Mouse (Mus musculus): ENCODE measurements at regions not wholly inside any gene's neighbourhood (a gene's known extent, or its start where the extent isn't known, plus 50 kb on each side); places are given as distances from the start of the nearest gene placed in this dataset.

DNA sequence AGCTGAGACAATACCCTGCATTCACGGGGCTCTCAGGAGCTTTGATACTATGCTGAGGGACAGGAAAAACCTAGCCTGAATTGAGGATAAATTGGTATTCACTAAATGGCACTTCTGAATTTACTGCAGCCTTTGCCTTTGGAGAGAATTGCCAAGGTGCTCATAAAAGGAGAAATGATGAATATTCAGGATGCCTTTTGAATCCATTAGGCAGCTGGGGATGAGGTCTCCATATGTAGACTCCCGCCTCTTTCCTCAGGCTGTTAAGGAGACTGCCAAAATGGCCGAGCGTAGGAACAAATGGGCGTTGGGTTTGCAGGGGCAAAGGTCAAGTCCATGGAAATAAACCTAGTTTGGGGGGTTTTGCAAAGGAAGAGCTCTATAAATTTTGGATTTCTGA lies 123.5 kb downstream of the Hlx start:
- ATAC-seq (replicated peaks; ENCODE audit: low FRiP score, poor library complexity, severe bottlenecking), result no peak

- ATAC-seq (replicated peaks; ENCODE audit: low FRiP score, poor library complexity, severe bottlenecking), result no peak
These were observed 124.1 kb downstream of the Hlx start for GRCm38 (mm10) chr1:184608338-184608737.

- ATAC-seq (replicated peaks; ENCODE audit: low FRiP score, poor library complexity, severe bottlenecking), result no peak
These were observed 125.9 kb downstream of the Hlx start for GRCm38 (mm10) chr1:184606541-184606940.

DNA sequence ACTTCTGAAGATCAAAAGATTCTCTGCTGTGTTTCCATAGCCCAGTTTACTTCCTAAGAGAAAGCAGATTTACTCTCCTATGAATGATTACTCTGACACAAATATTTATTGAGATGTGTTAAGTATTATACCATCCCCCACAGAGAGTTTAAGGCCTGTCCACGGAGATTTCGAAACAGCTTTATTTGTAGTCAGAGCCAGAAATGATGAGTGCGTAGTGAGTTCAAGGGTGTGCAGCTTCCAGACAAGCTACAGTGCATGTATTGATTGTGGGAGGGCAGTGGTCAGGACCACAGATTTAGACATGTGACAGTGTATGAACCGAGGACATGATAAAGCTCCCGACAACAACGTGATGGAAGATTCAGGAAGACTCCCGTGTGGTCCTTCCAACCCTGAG lies 126.8 kb downstream of the Hlx start:
- no peak for ATAC-seq (replicated peaks; ENCODE audit: low FRiP score, poor library complexity, severe bottlenecking)

- ATAC-seq (replicated peaks; ENCODE audit: low FRiP score, poor library complexity, severe bottlenecking), result no peak
These were observed 129.3 kb downstream of the Hlx start for GRCm38 (mm10) chr1:184603136-184603535.

DNA sequence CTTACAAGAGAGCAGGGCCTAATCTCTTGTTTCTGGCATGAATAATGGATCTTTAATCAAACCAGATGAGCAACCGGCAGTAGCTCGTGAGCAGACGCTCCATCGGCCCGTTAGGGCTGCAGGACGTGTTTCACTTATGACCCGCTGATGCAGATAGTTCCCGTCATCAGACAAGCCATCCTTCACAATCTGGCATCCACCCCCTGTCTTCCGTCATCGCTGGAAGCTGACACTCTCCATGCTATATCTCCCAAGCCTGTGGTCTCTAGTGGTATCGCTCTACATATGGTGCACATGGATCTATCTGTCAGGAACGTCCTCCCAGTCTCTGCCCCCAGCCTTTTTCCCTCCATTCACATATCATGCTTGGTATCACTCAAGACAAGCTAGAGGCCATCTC lies 137.0 kb downstream of the Hlx start:
- no peak for ATAC-seq (replicated peaks; ENCODE audit: low FRiP score, poor library complexity, severe bottlenecking)

DNA sequence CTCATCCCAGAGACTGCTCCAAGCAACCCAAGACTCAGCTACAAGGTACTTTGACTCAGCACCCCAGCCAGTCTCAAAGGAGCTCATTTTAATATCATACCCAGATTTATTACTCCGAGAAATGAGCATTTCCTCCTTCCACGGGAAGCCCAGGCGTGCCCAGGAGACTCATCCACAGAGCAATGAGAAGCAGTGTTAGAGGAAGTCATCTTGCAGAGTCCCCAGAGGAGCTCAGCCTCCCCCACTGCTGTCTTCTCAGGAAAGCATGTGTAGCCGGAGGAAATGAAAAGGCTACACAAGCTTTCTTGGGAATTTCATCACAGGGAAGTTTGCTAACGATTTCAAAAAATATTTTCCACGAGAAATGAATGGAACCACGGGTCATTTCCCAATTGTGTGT lies 141.8 kb downstream of the Hlx start:
- no peak for ATAC-seq (replicated peaks; ENCODE audit: low FRiP score, poor library complexity, severe bottlenecking)

GRCm38 (mm10) chr1:184589277-184589676 lies 143.1 kb downstream of the Hlx start:
- no peak for ATAC-seq (replicated peaks; ENCODE audit: low FRiP score, poor library complexity, severe bottlenecking)

DNA sequence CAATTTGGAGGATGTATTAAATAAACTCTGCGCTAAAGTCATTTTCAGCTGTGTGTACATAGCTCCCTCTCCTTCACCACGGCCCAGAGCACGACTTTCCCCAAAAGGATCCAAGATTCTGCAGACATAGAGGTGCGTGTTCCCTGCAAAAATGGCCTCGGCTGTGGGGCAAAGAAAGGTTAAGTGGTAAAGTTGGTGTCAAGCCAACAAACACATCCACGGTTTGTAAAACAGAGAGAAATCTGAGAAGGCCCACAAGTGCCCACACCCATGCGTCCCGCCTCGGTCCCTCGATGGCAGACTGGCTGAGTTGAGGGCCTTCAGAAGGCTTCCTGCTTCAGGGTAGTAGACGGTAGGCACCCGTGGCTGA lies 147.9 kb downstream of the Hlx start:
- ATAC-seq (replicated peaks; ENCODE audit: low FRiP score, poor library complexity, severe bottlenecking), result no peak

DNA sequence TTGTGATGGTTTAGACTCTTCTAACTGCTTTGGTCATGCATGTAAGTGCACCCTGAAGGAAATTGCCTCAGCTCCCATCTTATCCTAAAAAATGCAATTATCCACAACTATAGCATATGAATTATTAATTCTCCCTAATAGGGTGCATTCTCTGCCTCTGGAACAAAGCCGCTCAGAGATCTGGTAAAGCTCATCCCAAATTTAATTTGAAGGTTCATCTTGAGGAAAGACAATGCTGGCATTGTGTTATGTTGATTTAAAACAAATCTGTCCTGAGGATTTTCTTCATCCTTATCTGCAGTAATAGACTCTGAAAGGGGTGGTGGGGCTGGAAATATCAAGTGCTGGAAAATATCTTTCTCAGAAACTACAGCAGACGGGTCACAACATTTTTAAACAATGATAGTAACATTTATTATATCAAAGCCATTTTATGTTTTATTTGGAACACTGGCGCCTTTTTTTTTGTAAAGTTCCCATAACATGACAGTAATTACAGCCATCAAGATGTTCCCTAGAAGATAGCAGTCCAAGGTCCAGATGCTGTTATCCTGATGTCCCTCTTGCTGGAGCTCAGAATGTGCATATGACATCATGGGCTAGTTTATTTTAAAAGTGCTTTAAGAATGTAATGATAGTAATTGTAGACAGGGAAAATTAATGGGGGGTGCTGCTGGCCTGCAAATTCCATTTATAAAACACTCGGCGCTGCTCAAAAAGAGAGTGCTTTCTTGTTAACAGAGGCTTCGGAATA lies 148.5 kb downstream of the Hlx start:
- ATAC-seq (replicated peaks; ENCODE audit: low FRiP score, poor library complexity, severe bottlenecking), result no peak

DNA sequence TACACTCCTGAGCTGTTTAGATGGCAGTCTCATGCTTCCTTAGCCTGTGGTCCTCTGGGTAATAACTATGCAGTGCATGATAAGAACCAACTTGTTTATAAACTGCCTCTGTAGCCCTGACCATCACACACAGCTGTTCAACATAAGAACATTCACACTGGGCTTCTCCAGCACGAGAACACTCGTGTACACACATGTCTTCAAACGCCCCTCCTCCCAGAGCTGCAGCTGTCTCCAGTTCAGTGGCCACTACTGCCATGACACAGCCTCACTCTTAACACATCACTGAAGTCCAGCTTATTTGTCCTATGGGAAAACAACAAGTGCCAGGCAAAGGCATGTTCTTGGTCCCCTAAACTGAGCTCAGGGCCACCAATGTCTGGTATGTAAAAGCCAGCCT lies 152.9 kb downstream of the Hlx start:
- no peak for ATAC-seq (replicated peaks; ENCODE audit: low FRiP score, poor library complexity, severe bottlenecking)

DNA sequence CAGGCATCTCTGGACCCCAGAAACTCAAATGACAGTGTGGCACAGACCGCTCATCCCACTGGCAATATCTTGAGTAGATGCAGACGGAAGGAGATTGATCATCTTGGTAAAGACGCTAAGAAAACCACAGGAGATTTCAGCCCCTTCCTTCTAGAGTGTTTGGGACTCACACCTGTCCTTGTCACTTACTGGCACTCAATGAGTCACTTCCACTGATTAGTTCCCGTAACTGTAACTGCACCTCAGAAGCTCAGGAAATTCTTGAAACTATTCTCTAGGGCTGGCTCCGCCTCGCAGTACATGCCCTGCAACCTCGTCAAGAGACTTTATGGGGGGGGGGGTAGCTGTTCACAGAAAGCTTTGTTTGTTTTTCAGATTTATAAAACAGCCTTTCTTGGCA lies 155.9 kb downstream of the Hlx start:
- no peak for ATAC-seq (replicated peaks; ENCODE audit: low FRiP score, poor library complexity, severe bottlenecking)

- ATAC-seq (replicated peaks; ENCODE audit: low FRiP score, poor library complexity, severe bottlenecking), result no peak
These were observed 159.1 kb downstream of the Hlx start for GRCm38 (mm10) chr1:184573325-184573724.

DNA sequence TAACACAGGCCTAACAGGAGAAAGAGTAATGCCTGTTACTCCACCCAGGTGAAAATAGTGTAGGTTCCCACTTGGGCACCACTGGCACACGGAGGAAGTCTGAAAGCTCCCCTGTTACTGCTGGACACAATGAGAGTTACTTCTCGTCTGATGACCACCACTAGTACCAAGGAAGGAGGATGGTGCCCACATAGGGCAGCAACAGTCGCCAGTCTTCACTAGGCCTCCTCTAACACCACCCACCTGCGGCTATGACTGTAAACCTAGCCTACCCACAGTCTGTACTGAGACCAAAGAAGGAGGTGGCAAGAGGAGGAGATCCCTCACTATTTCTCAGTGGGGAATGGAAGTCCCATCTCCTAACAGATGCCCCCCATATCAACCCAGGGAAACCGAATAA lies 161.7 kb downstream of the Hlx start:
- ATAC-seq (replicated peaks; ENCODE audit: low FRiP score, poor library complexity, severe bottlenecking), result no peak

DNA sequence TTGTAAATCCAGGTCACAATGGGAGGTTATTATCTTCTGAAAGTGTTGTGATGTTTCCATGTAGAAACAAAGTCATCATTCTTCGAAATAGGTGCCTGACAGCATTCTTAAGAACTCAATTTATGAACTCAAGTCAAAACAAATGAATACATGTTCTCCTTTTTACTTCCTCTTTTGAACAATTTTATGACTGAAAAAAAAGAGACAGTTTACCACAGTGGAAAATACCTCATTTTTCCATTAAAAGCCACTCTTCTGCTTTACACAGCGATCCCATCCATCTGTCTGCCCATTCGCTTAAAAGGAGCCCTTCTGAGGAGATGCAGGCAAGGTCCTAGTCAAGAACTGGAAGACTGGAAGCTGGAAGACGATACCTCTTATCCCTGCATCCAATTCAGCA lies 169.5 kb downstream of the Hlx start:
- no peak for ATAC-seq (replicated peaks; ENCODE audit: low FRiP score, poor library complexity, severe bottlenecking)

DNA sequence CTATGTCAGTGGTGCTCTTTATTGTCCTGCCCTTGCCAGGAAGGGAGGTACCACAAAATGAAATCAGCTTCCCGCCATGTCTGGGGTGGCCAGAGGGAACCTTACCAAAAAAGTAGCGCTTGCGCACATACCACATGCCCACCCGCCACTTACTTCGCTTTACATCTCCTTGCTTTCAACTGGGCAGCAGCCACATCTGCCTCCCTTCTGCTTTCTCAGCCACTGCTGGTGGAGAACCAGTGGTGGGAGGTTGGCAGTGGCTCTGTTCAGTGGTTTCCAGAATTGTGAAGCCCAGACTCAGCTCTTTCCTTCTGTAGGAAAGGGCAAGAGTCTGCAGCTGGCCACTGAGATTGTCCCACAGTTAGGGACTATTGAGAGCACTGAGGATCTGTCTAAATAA lies 170.2 kb downstream of the Hlx start:
- no peak for ATAC-seq (replicated peaks; ENCODE audit: low FRiP score, poor library complexity, severe bottlenecking)

DNA sequence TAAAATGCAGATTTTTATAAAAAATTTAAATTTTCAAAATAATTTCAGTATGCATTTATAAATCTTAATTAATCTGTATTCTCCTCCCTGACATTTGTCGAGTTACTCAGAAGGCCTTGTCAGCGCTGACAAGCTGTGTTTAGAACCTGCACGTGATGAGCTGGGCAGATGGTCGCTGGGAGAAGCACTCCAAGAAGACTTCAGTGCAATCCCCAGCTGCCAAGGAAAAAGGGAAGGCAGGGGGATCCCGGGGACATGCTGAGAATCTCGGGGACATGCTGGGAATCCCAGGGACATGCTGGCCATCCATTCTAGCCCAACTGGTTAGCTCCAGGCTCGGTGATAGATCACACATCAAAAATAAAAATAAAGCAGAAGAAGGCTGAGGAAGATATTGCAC lies 172.9 kb downstream of the Hlx start:
- no peak for ATAC-seq (replicated peaks; ENCODE audit: low FRiP score, poor library complexity, severe bottlenecking)

- ATAC-seq (replicated peaks; ENCODE audit: low FRiP score, poor library complexity, severe bottlenecking), result no peak
These were observed 178.6 kb downstream of the Hlx start for GRCm38 (mm10) chr1:184553791-184554190.

DNA sequence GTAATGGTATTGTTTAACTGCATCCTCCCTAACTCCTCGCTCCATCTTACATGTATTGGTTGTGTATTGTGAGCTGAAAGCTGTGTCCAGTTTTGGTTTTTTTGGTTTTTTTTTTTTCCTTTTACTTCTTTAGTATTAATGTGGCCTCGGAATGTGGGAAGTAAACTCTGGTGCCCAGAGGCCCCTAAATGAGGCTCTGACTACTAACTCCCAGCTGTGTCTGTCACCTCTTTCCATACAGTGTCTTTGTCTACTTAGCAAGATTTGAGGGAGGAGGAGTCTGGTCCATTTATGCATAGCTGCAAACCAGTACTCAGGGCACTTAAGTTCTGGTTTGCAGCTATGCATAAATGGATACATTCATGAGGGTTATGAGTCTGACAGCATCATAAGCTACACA lies 181.9 kb downstream of the Hlx start:
- ATAC-seq (replicated peaks; ENCODE audit: low FRiP score, poor library complexity, severe bottlenecking), result no peak

GRCm38 (mm10) chr1:184547650-184548235 lies 184.7 kb downstream of the Hlx start:
- ATAC-seq (replicated peaks; ENCODE audit: low FRiP score, poor library complexity, severe bottlenecking), result no peak

GRCm38 (mm10) chr1:184546140-184546661 lies 186.2 kb downstream of the Hlx start:
- no peak for ATAC-seq (replicated peaks; ENCODE audit: low FRiP score, poor library complexity, severe bottlenecking)

DNA sequence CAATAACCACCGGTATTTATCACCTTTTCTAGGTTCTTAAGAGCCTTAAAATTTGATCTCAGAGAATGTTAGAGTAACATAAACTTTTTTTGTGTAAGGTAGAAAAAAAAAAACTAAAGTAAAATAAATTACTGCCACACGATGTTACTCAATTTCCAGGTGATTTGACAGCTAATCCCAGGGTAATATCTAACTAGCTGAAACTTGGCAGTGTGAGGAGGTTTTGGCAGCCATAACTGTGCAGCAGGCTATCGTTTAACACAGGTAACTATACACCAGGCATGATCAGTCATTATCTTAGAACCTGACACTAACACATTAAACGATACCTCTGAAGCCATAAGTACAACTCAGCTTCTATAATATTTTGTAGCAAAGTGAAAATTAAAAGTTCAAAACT lies 187.3 kb downstream of the Hlx start:
- no peak for ATAC-seq (replicated peaks; ENCODE audit: low FRiP score, poor library complexity, severe bottlenecking)
